Mouse (Mus musculus): ENCODE measurements around the gene Nrarp. TPM values are rescaled to one million over a fixed set of nuclear protein-coding genes. Genes with fewer than 3 reads are reported as not detected.

Gene Nrarp
- polyA plus RNA-seq, 1 experiment from 2014 or later, result 17.0 TPM

- Histone ChIP-seq H3K27me3 (ENCODE audit: control insufficient read depth, insufficient read depth, low read length) (no peaks in the 10 kb centered on the region), H3K4me1 (ENCODE audit: control insufficient read depth, insufficient read depth, low read length) (no peaks in the 10 kb centered on the region; the same call in 1 of the 2 replicates), H3K4me2 (ENCODE audit: low read depth, low read length) (no peak overlapping the region), H3K4me3 (ENCODE audit: low read depth, low read length) (no peak overlapping the region), H3K36me3 (replicated peaks; ENCODE audit: control insufficient read depth, insufficient read depth, low read depth, low read length) (no peaks in the 10 kb centered on the region), H3K27ac (replicated peaks; ENCODE audit: low read depth, low read length) (no peak overlapping the region), H3K9me3 (replicated peaks; ENCODE audit: control insufficient read depth, low read length) (no peaks in the 10 kb centered on the region), H3K9ac (replicated peaks; ENCODE audit: low read length) (no peak overlapping the region)
- ATAC-seq (replicated peaks; ENCODE audit: insufficient number of reproducible peaks, low FRiP score, low TSS enrichment, low read depth) (no peak), DNase-seq (ENCODE audit: low spot score) (no peak)
- WGBS, result 12% methylated on average over 5 of the region's 5 CpGs
These were observed 10.8 kb upstream of the Nrarp start for GRCm38 (mm10) chr2:25169778-25170177.

DNA sequence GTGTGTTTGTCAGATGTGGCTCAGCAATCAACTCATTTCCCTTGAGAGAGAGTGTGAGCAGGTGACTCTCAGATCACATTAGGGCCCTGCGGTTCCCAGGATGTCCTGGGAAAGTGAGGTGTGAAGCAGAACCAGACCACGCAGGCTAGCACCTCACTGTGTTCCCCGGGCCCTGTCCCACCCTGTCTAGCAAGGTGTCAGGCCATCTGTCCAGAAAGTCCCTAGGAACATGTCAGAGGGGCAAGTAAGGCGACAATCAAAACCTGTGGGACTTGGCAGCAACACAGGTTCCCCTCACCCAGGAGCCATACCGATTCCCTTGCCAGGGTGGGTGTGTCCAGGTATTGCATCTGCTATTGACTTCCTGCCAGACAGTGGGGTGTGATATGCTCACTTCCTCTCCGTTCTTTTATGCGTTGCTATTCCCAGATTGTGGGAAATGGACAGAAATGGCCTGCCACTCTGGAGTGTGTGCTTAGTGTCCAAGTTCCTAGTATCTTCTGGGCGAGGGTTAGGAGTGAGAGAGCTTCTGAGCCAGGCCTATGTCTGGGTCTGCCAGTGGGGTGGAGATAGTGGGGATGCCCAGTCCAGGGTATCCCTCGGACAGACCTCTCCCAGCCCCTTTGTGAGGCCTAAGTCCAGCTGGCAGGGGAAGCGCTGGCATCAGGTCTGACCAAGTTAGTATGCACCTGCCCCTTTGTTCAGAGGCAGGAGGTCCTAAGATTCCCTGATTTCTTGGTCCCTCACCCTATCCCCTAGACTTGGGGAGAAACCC, 10.0 kb upstream of the Nrarp start:
- no peaks in the 10 kb centered on the region for H3K36me3 ChIP-seq (replicated peaks; ENCODE audit: control insufficient read depth, insufficient read depth, low read depth, low read length)
- no peak overlapping the region for H3K9ac ChIP-seq (replicated peaks; ENCODE audit: low read length)
- no peaks in the 10 kb centered on the region for H3K27me3 ChIP-seq (ENCODE audit: control insufficient read depth, insufficient read depth, low read length)
- ATAC-seq (replicated peaks; ENCODE audit: insufficient number of reproducible peaks, low FRiP score, low TSS enrichment, low read depth) (no peak), DNase-seq (ENCODE audit: low spot score) (no peak)
- H3K4me1 ChIP-seq (ENCODE audit: control insufficient read depth, insufficient read depth, low read length), result no peaks in the 10 kb centered on the region; the same call in 1 of the 2 replicates
- WGBS, result 76% methylated on average over 10 of the region's 10 CpGs
- H3K4me2 ChIP-seq (ENCODE audit: low read depth, low read length), result no peak overlapping the region
- H3K9me3 ChIP-seq (replicated peaks; ENCODE audit: control insufficient read depth, low read length), result no peaks in the 10 kb centered on the region
- H3K4me3 ChIP-seq (ENCODE audit: low read depth, low read length), result no peak overlapping the region
- no peak overlapping the region for H3K27ac ChIP-seq (replicated peaks; ENCODE audit: low read depth, low read length)

- Histone ChIP-seq H3K9me3 (replicated peaks; ENCODE audit: control insufficient read depth, low read length) (no peaks in the 10 kb centered on the region), H3K27ac (replicated peaks; ENCODE audit: low read depth, low read length) (no peak overlapping the region), H3K4me1 (ENCODE audit: control insufficient read depth, insufficient read depth, low read length) (no peaks in the 10 kb centered on the region; the same call in 1 of the 2 replicates), H3K27me3 (ENCODE audit: control insufficient read depth, insufficient read depth, low read length) (no peaks in the 10 kb centered on the region), H3K4me3 (ENCODE audit: low read depth, low read length) (no peak overlapping the region), H3K9ac (replicated peaks; ENCODE audit: low read length) (no peak overlapping the region), H3K4me2 (ENCODE audit: low read depth, low read length) (no peak overlapping the region), H3K36me3 (replicated peaks; ENCODE audit: control insufficient read depth, insufficient read depth, low read depth, low read length) (no peaks in the 10 kb centered on the region)
- 85% methylated on average over 6 of the region's 6 CpGs for WGBS
- DNase-seq (ENCODE audit: low spot score) (no peak), ATAC-seq (replicated peaks; ENCODE audit: insufficient number of reproducible peaks, low FRiP score, low TSS enrichment, low read depth) (no peak)
These were observed 9.3 kb upstream of the Nrarp start for GRCm38 (mm10) chr2:25171101-25171768.

DNA sequence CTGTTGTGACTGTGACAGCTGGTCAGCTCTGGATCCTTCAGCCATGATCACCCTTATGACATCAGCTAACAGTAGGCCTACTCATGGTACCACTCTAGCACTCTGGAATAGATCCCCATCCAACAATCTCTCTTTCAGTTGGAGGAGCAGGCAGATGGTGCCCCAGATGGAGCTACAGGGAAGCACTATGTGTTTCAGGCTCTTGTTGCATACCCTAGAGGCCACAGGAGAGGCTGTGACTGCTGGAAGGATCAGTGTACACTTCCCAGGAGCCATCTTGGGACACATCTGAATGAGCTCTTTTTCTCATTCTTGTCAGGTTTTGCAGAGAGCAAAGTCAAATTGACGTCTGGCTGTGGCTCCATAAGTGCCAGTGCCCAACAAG, 8.8 kb upstream of the Nrarp start:
- Histone ChIP-seq H3K9me3 (replicated peaks; ENCODE audit: control insufficient read depth, low read length) (no peaks in the 10 kb centered on the region), H3K4me2 (ENCODE audit: low read depth, low read length) (no peak overlapping the region), H3K4me1 (ENCODE audit: control insufficient read depth, insufficient read depth, low read length) (no peaks in the 10 kb centered on the region; the same call in 1 of the 2 replicates), H3K4me3 (ENCODE audit: low read depth, low read length) (no peak overlapping the region), H3K27ac (replicated peaks; ENCODE audit: low read depth, low read length) (no peak overlapping the region), H3K9ac (replicated peaks; ENCODE audit: low read length) (no peak overlapping the region), H3K36me3 (replicated peaks; ENCODE audit: control insufficient read depth, insufficient read depth, low read depth, low read length) (no peaks in the 10 kb centered on the region), H3K27me3 (ENCODE audit: control insufficient read depth, insufficient read depth, low read length) (peaks cover under 1% of the 10 kb centered on the region; the same call in 1 of the 2 replicates)
- WGBS, result 48% methylated on average over 1 of the region's 1 CpGs
- DNase-seq (ENCODE audit: low spot score), result no peak
- ATAC-seq (replicated peaks; ENCODE audit: insufficient number of reproducible peaks, low FRiP score, low TSS enrichment, low read depth), result no peak

DNA sequence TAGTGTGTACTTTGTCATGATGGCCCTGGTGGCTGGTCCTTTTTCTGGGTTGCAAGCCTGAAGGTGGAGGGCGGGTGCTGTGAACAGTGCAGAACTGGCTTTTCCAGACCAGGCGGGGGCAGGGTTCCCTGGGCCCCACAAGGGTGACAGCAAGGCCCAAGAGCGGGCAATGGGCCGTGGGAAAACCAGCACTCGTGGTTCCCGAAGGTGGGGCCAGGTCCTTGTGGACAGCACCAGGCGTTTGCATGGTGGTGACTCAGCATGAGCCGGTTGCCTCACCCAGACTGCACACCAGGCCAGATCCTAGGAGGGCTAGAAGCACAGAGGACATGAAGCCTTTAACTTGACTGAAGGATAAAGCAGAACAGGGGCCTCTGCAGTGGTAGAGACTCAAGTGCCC, 7.9 kb upstream of the Nrarp start:
- no peak overlapping the region for H3K4me2 ChIP-seq (ENCODE audit: low read depth, low read length)
- DNase-seq (ENCODE audit: low spot score) (no peak), ATAC-seq (replicated peaks; ENCODE audit: insufficient number of reproducible peaks, low FRiP score, low TSS enrichment, low read depth) (no peak)
- no peak overlapping the region for H3K4me3 ChIP-seq (ENCODE audit: low read depth, low read length)
- H3K9ac ChIP-seq (replicated peaks; ENCODE audit: low read length), result no peak overlapping the region
- 73% methylated on average over 8 of the region's 8 CpGs for WGBS
- H3K27me3 ChIP-seq (ENCODE audit: control insufficient read depth, insufficient read depth, low read length), result peaks cover 4% of the 10 kb centered on the region; the same call in 1 of the 2 replicates
- peaks cover 7% of the 10 kb centered on the region for H3K4me1 ChIP-seq (ENCODE audit: control insufficient read depth, insufficient read depth, low read length)
- no peaks in the 10 kb centered on the region for H3K9me3 ChIP-seq (replicated peaks; ENCODE audit: control insufficient read depth, low read length)
- H3K36me3 ChIP-seq (replicated peaks; ENCODE audit: control insufficient read depth, insufficient read depth, low read depth, low read length), result no peaks in the 10 kb centered on the region
- no peak overlapping the region for H3K27ac ChIP-seq (replicated peaks; ENCODE audit: low read depth, low read length)

DNA sequence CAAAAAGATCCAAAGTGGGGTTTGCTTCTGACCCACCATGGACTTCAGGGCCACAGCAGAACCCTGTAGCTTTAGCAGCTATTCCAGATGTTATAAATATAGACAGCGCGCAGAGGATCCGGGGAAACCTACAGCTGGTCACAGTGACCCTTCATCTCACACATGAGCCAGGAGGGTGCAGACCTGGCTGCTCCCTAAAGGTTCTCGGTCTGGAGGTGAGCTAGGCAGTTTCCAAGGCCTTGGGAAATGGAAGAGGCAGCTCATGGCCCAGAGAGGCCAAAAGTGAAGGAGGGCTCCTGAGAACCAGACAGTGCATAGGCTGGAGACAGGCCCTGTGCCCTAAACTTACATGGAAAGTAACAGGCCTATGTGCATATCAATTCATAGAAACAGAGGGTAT, 6.7 kb upstream of the Nrarp start:
- ATAC-seq (replicated peaks; ENCODE audit: insufficient number of reproducible peaks, low FRiP score, low TSS enrichment, low read depth) (no peak), DNase-seq (ENCODE audit: low spot score) (no peak)
- H3K27me3 ChIP-seq (ENCODE audit: control insufficient read depth, insufficient read depth, low read length), result peaks cover 4% of the 10 kb centered on the region; the same call in 1 of the 2 replicates
- H3K4me2 ChIP-seq (ENCODE audit: low read depth, low read length), result no peak overlapping the region
- H3K9me3 ChIP-seq (replicated peaks; ENCODE audit: control insufficient read depth, low read length), result no peaks in the 10 kb centered on the region
- H3K9ac ChIP-seq (replicated peaks; ENCODE audit: low read length), result no peak overlapping the region
- H3K4me3 ChIP-seq (ENCODE audit: low read depth, low read length), result no peak overlapping the region
- no peaks in the 10 kb centered on the region for H3K36me3 ChIP-seq (replicated peaks; ENCODE audit: control insufficient read depth, insufficient read depth, low read depth, low read length)
- no peak overlapping the region for H3K27ac ChIP-seq (replicated peaks; ENCODE audit: low read depth, low read length)
- 88% methylated on average over 4 of the region's 4 CpGs for WGBS
- H3K4me1 ChIP-seq (ENCODE audit: control insufficient read depth, insufficient read depth, low read length), result peaks cover 10% of the 10 kb centered on the region

DNA sequence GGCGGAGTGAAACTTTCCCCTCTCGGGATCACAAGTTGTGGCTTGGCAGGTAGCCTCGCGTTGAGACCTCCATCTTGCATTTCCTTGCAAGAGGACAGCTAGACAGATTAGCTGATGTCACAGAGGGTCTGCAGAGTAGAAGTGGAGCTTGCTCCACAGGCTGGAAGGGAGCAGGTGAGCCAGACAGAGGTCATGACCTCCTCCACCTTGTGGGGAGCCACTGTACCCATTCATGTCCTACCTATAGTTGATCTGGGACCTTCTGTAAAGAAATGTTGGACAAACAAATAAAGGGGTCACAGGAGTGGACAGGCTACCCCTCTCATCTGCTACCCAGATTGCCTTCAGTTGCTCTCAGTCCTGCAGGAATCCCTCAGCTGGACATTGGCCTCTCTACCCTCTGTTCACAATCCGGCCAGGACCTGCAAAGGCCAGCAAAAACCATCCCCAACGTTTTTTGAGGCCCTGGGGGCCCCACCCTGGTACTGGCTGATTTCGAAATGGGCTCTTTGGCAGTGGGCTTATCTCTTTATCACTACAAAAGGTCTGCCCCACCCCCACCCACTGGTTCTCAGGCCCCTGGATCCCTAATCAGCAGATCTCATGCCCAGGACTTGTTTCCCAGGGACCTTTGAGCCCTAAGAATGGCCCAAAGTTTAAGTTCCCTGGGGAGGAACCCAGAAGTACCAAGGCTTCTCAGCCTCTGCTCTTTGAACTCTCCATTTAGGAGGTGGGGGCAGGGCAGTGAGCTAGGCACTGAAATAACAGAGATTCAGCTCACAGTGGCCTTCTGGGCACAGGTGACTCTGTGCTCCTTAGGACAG, 5.5 kb upstream of the Nrarp start:
- ATAC-seq (replicated peaks; ENCODE audit: insufficient number of reproducible peaks, low FRiP score, low TSS enrichment, low read depth) (no peak), DNase-seq (ENCODE audit: low spot score) (no peak)
- H3K4me1 ChIP-seq (ENCODE audit: control insufficient read depth, insufficient read depth, low read length), result peaks cover 10% of the 10 kb centered on the region

More for the DNA sequence above, 5.5 kb upstream of the Nrarp start:
- Histone ChIP-seq H3K27ac (replicated peaks; ENCODE audit: low read depth, low read length) (no peak overlapping the region), H3K9me3 (replicated peaks; ENCODE audit: control insufficient read depth, low read length) (no peaks in the 10 kb centered on the region), H3K4me3 (ENCODE audit: low read depth, low read length) (no peak overlapping the region), H3K4me2 (ENCODE audit: low read depth, low read length) (no peak overlapping the region), H3K27me3 (ENCODE audit: control insufficient read depth, insufficient read depth, low read length) (peaks cover 12% of the 10 kb centered on the region), H3K9ac (replicated peaks; ENCODE audit: low read length) (no peak overlapping the region), H3K36me3 (replicated peaks; ENCODE audit: control insufficient read depth, insufficient read depth, low read depth, low read length) (no peaks in the 10 kb centered on the region)
- WGBS, result 47% methylated on average over 7 of the region's 7 CpGs
